Mouse (Mus musculus) hematopoietic stem cell, adult 5-6 weeks (primary cell): ENCODE data around the gene Sec22b. TPM values are rescaled to one million over a fixed set of nuclear protein-coding genes. Genes with fewer than 3 reads are reported as not detected.
A peak's percentile ranks its signal among the peaks of the same experiment; 100 is the strongest.

Experiments
- ATAC-seq, 2 experiments: fragments of 125-278 bp in 1 of 2; replicated peaks in 1 of 2; 2 replicates each; pipeline ENCODE4 v1.8.0; 2016 to 2017; ENCODE audit warnings: inconsistent platforms in 2 of 2, mild to moderate bottlenecking in 2 of 2, moderate number of reproducible peaks in 2 of 2, low read depth in 1 of 2, moderate TSS enrichment in 1 of 2; ENCODE audit not compliant: low FRiP score in 2 of 2, poor library complexity in 2 of 2, severe bottlenecking in 2 of 2, insufficient read depth in 1 of 2, low TSS enrichment in 1 of 2
- total RNA-seq: library from RNA; stranded (forward); fragments of 172-1452, 232-1000 nt; gene quantifications from 2 replicates; pipeline ENCODE4 v1.2.3, GENCODE M21; 2017

Sec22b gene
- total RNA-seq, 1 experiment from 2014 or later, result 44.5 TPM

DNA sequence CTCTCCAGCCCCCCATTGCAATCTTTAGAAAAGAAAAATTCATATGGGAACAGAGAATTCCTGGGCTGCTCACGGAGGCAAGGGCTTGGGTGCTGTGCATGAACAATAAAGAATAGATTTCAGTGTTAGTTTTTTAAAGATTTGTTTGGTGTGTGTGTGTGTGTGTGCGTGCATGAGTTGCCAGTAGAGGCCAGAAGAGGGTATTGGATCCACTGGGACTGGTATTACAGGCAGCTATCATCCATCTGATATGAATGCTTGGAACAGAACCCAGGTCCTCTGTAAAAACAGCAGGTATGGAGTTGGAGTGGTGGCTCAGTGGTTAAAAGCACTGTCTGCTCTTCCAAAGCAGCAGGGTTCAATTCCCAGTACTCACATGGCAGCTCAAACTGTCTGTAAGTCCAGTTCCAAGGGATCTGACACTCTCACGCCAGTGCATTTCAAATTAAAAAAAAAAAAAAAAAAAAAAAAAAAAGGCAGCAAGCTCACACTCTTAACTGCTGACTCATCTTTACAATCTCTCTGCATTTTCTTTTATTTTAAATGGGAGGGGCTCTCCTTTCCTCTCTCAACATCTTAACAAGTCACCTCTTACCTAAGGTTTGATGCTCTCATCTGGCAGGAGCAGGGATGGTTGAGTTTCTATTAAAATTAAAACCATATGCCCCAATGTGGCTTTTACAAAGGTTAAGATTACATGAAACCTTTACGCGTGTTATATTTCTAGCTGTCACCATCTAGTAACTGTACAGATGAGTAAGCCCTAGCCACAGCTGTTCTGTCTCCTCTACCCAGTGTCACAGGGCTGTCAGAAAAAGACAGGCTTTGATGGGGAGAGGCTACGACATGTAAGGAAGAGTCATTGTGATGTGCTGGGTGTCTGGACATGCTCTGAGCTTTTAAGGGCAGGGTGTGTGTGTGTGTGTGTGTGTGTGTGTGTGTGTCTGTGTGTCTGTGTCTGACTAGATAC is 33.6 kb downstream of the Sec22b start:
- ATAC-seq, result no peak

DNA sequence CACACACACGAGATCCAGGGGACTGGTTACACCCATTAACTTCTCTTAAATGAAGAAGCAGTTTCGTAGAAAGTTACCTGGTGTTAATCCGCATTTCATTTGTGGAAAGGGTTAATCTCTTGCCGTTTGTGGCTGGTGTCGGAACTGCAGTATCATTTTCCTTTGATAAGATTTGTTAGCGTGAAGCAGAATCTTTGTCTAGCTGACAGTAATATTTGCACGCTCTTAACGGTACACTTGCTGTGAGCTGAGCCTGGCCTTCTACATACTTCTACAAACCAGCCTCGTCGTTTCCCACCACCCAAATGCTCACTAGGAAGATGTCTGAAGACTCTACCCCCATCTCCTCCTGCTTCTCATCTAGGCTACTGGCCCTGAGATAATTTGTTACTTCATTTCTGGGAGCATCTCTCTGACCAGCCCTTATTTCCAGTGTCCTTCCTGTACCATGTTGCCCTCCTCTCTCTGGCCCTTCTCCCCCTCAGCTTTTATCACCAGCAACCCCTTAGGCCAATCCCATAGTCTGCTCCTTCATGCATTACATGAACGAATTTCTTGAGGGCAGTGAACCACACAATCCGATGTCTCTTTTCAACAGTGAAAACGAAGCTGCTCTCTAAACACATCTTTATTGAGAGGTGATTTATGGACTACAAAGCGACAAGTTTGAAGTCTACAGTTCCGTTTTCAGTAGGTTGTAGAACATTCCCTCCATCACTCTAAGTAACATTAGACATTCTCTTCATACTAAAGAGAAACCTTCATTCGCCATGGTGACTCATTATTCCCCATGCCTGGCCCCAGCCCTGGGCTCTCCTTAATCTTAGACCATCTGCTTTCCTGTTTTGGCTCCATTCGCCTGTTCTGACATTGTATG is 36.3 kb downstream of the Sec22b start:
- peak; percentile 38 to 44 for ATAC-seq

DNA sequence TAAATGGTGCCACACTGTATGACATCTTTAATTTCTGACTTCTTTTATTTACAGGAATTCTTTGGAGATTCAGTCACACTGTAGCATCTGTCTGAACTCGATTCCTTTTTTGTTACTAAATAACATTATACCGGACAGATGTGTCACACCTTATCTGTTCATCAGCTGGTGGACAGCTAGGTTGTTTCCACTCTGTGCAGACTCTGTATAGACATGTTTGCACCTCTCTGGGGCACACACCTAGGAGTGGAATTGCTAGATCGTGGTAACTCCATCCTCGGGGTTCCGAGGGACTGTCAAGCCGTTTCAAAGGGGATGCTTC is 36.9 kb downstream of the Sec22b start:
- no peak for ATAC-seq

DNA sequence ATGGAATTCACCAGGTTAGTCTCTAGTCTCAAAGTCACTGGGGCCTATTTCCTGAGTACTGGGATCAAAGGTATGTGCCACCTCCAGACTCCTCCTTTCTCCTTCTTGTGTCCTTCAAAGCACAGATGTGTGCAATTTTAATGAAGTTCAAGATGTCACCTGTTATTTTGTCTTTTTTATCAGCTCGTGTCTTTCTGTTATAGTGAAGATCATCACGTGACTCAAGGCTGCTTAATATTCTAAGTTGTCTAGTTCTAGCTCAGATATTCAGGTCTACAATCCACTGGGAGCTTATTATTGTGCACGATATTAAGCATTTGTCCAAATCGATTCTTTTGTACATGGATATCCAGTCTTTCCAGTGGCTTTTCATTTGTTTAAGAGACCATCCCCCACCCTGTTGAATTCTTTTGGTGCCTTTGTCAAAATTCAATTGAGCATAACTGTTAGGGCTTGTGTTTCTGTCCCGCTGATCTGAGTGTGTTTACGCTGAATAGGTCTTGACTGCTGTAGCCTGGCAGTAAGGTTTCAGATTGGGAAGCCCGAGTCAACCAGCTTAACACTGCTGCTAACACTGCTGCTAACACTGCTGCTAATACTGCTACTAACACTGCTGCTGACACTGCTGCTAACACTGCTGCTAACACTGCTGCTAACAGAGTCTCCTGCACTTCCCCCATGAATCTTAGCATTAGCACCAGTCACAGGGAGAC is 38.0 kb downstream of the Sec22b start:
- no peak for ATAC-seq

DNA sequence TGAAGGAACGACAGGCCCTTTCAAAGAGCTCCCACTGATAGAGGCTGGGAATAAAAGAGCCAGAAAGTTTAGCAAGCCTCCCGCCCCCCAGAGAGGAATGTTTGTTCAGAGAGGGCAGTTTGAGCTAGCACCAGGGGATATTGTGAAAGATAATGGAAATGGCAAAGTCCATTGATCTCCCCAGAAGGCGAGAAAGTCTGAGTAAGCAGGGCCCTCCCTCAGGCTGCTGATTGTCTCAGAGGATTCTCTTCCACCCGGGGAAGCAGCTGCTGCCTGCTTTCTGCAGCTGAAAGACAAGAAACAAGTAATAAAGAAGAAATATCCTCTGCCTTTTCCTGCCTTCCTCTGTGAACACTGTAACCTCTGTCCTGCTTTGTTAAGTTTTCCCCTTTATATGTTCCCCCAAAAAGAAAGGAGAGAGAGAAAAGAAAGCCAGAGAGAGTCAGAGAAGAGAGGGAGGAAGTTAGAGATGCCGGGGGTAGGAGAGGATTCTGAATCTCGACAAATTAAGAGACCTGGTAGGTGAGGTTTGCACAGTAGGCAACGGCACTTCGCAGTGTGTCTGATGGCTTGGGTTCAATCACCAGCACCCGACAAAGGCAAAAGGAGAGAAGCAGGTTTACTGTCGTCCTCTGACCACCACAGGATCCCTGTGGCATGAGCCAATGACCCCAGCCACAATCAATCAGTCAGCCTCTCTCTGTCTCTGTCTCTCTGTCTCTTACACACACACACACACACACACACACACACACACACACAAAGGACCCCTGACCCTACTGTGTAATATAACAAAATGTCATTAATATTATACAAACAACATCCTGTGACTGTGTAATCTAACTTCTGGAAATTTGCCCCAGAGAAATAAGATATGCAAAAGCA is 38.9 kb downstream of the Sec22b start:
- ATAC-seq, result no peak

DNA sequence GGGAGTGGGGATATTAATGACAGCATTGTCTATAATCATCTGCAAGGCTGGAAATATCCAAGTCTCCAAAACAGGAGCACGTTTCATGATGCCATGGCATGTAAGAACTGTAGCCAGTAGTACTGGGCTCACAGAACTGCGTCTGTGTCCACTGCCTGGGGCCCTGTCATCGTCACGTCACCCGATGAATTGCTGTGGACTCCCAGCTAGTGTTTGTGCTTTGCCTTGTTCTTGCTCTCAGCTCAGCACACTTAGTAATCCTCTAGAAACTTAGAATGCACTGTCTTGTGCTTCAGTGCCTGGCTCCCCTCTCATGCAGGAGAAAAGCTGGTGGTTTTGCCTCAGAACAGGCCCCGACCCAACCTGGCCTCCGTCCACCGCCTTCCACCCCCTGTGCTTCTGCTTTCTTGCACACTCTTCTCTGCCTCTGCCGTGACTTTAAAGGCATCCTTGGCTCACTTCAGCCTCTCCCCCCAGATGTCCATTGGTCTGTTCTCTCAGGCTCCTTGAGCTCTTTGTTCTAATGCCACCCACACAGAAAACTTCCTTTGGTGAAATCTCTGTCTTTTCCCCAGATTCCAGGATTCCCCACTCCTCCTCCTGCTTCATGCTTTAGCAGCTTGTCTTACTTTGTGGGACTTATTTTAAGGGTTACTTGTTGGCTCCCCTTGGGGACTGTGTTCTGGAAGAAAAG is 39.7 kb downstream of the Sec22b start:
- peak; percentile 29 to 46; a peak in 2 of 4 replicates for ATAC-seq

DNA sequence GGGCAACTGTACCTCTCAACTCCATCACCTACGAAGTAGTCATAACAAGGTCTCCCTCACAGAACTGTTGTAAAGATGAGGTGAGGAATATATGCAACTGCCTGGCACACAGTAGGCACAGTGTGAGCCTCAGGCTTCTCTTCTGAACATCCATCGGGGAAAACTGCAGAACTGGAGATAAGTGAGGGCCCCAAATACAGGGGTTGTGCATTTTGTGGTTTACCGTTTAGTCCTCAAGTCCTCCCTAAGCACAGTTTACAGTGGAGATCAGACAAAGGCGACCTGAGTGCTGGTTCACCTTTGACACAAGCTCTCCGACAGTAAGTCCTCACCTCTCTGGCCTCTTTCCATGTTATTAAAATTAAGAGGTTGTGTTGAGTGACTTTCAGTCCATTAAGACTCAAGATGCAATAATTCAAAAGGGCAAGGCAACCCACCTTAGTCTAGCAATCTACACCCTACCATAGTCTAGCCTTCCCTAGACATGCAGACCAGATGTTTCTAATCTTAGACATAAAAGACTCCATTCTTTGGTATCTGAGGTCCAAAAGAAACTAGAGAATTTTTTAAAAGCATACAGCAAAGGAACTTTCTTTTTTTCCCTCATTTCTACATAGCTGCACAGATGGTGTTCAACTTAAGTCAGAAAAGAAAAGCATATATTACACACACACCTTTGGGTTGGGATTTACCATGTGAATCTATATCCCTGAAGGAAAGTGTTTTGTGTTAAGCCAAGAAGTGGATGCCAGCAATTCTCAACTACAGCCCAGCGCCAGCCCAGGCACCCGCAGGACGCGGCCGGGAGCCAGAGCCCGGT is 40.7 kb downstream of the Sec22b start:
- no peak for ATAC-seq

DNA sequence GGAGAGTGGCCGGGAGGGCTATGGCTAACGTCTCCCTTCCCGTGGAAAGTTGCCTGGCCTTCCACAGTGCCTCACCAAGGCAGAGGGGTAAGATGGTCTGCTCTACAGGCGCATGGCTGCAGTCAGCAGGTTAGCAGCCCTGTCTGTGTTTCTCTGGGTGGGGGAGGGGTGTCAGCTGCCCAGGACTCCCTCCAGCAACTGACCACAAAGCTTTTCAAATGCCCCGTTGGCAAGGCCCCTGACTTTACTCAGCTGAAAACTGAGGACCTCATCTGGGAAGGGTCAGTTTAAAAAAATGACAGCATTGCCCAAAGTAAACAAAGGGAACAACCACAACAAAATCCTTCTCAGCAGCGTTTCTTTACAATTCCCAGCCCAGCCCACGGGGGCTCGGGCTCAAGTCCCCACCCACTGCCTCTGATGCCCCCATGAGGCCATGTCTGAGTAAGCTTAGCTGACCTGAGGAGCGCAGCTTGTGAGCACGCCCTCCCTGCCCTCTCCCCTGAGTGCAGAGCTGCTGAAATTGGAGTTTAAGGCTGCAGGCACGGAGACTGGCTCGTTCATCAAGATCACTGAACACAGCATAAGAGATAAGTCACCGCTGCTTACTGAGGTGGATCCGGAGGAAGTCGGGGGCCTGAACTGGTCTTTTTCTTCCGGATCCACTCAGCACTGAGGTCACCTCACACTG is 41.4 kb downstream of the Sec22b start:
- ATAC-seq, result peak; percentile 46 to 63

DNA sequence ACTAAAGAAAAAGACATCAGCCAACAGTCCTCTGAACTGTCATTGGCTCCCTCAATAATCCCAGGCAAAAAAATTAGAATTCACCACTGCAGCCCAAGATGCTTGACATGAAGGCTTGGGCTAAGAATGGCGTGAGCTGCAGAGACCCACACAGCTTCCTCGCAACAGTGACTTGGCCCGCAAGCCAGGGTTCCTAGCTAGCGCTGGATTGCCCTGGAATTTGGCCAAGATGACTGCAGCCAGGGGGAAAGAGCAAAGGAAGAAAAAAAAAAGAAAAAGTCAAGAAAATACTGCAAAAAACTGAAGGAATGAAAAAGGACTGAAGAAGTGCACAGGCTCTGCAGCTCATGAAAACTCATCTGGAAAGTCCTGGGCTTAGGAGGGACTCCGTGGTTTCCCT is 43.5 kb downstream of the Sec22b start:
- no peak for ATAC-seq

DNA sequence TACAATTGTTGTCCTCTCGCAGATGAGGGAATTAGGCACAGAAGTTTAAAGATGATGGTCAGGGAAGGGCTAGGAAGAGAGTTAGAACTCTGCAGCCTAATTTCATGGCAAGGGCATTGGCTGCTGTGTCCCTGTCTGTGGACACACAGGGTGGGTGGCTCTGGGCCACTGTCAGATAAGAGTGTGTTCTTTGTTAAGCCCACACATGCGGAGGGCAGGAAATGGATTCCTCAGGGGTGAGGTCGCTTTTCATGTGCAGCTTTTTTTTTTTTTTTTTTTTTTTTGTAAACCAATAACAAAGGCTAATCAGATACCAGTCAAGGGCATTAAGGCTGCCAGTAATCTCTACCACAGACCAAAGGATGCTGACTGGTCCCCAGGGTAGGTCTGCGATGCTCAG is 45.4 kb downstream of the Sec22b start:
- no peak for ATAC-seq

DNA sequence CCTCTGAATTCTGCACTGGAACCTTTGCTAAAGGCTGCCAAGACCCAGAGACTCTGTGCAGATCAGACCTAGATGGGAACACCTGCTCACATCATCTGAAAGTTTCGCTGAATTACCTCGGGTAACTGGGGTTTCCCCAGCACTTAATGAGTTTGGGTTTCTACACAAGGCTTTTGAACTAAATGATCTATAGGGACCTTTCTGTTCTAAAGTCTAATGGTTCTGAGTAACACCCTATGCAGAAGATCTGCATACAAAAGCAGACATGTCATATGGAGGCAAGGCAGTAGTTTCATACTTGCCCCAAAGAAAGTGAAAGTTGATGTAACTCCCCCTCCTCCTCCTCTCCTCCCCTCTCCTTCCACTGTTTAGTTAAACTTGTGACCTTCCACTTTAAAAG is 47.5 kb downstream of the Sec22b start:
- ATAC-seq, result 0 out of 4 replicates have a peak, but pooled peaks of 1 of the 2 experiments have one; percentile 37

DNA sequence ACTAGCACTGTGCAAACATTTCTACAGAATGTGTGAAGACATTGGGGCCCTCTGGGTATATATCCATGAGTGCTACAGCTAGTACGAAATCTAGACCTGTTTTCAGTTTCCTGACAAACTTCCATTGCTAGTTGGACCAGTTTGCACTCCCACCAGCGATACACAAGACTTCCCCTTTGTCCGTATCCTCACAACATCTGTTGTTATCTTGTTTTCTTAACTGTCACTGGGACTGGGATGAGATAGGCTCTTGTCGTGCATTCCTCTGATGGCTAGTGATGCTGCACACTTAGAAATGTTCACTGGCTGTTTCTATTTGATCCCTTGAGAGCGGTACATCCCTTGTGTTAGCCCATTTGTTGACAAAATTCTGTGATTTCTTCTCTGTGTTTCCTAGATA is 49.0 kb downstream of the Sec22b start:
- ATAC-seq, result no peak

DNA sequence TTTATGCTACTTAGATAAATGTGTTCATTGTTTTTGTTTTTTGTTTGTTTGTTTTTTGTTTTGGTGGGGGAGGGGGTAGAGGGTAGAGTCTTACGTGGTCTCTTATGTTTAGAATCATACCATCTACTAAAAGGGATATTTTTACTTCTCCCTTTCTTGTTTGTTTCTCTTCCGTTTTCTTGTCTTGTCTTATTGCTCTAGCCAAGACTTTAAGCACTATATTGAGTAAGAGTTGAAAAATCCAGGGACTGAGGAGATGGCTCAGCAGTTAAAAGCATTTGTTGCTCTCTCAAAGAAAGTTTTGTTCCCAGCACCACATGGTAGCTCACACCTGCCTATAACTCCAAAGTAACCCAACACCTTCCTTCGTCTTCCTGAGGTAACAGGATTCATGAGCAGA is 50.1 kb downstream of the Sec22b start:
- ATAC-seq, result no peak

DNA sequence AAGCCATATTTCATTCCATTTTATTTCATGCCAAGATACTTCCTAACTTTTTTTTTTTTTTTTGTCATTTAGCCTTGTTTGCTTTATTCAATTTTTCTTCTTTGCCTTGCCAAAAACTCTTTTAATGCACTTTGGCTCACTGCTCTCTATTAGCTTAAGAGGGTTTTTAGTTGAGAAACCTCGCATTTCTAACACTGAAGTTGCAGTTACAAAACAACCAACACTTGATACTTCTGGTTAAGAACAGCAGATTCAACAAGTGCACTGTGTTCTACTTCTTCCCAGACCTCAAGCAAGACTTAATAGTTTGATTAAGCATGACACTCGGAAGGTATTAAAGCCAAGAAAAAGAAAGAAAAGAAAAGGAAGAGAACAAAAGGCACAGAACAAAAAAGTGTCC is 52.2 kb downstream of the Sec22b start:
- no peak for ATAC-seq

DNA sequence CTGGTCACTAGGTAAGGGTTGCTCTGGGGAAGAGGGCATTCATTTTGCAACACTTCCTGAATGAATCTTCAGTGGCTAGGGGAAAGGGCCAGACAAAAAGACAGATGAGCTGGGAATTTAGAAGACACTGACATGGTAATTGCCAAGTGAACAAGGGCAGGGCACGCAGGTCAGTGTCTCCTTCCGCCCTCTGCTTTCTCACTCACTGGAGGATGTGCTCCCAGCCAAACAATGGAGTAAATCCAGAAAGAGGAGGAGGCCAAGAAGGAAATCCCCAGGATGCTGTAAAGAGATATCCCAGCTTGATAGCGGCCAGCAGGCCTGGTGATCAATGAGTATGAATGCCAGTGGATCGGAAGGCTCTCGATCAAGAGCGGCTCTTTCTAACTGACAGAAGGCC is 55.3 kb downstream of the Sec22b start:
- no peak for ATAC-seq
